8 mouse cellular contexts compared by ENCODE assay signal in genomic region chr11:59208153-59208831, GRCm38 (mm10). TPM values are rescaled to one million over a fixed set of nuclear protein-coding genes. Genes with fewer than 3 reads are reported as not detected.
A peak's percentile ranks its signal among the peaks of the same experiment; 100 is the strongest.
DNase-seq lines count a peak whose midpoint lies in the region; ATAC-seq lines count a peak whose summit lies in the region.

Gene 2310033P09Rik (plus strand): TSS chr11:59208321.

- peak within 1 kb of the TSS; percentile 71 for H3K4me3 ChIP-seq in hindbrain, embryonic 15.5 days

- peak within 1 kb of the TSS; percentile 88 for H3K27ac ChIP-seq in hindbrain, embryonic 15.5 days (replicated peaks)

- H3K4me2 ChIP-seq in hindbrain, embryonic 15.5 days: peak within 1 kb of the TSS; percentile 90

- no peaks in the 10 kb centered on the region for H3K9me3 ChIP-seq in hindbrain, embryonic 15.5 days

- H3K9ac ChIP-seq in hindbrain, embryonic 15.5 days: peak within 1 kb of the TSS; percentile 82

- under 1% methylated on average over 67 of the region's 67 CpGs for WGBS in hindbrain, embryonic 15.5 days

- no peaks in the 10 kb centered on the region for H3K27me3 ChIP-seq in hindbrain, embryonic 15.5 days

- ATAC-seq in hindbrain, embryonic 15.5 days (ENCODE audit: low FRiP score, low read depth): peak; percentile 91

- DNase-seq in WW6 (ENCODE audit: low read depth, low spot score): peak; percentile 97
- peak; percentile 89 to 94 for DNase-seq in cerebellum, postnatal 4 days (ENCODE audit: low spot score in 2 of 2)
- DNase-seq in gastrocnemius, adult 18-20 months (ENCODE audit: low spot score): peak; percentile 91
- DNase-seq in left cerebral cortex, adult 11 months (ENCODE audit: low spot score): peak; percentile 93
- peak; percentile 92 for DNase-seq in lung, postnatal 36 days
- peak; percentile 93 for DNase-seq in retina, embryonic 14.5 days (ENCODE audit: low spot score)
- peak; percentile 90 to 92 for DNase-seq in thymus, postnatal 36 days

- peaks cover 26% of the 10 kb centered on the region for H3K4me1 ChIP-seq in hindbrain, embryonic 15.5 days (replicated peaks)

- H3K36me3 ChIP-seq in hindbrain, embryonic 15.5 days: peaks cover 37% of the 10 kb centered on the region

RNA-seq across cellular contexts. Expression of gene 2310033P09Rik, which starts in this region (rescaled TPM):
- total RNA-seq in gastrocnemius, adult 18-20 months (2021): 1 to 10 TPM; 2.3 to 2.6 TPM
- 27.7 and 28.6 TPM in 2 replicates for polyA plus RNA-seq in hindbrain, embryonic 15.5 days (2015; fragmentation: Nextera tagmentation; extraction: Ambion mirVana)

Comparison
In these comparisons a context has a peak if more than half of its experiments do, and no peak if none do; other contexts are left out.
1. Peak in every context shown above with its lines: DNase-seq, ATAC-seq, H3K4me3 ChIP-seq and H3K27ac ChIP-seq.